Mouse (Mus musculus): Measurements from ENCODE around the gene Rnf207. TPM values are rescaled to one million over a fixed set of nuclear protein-coding genes. Genes with fewer than 3 reads are reported as not detected.

Rnf207 gene
- polyA plus RNA-seq, 1 experiment from 2014 or later, result 1.00 TPM

- WGBS, result 1% methylated on average over 62 of the region's 120 CpGs
- ATAC-seq (ENCODE audit: insufficient number of reproducible peaks, insufficient read depth, low FRiP score, low read depth), result no peak
- Histone ChIP-seq H3K4me1 (ENCODE audit: control insufficient read depth, insufficient read depth, low read length) (0 out of 2 replicates have a peak, but pooled peaks cover 9% of the 10 kb centered on the region), H3K9ac (replicated peaks; ENCODE audit: low read depth, low read length) (no peak within 1 kb of the TSS; the same call in 1 of the 2 replicates), H3K4me2 (replicated peaks; ENCODE audit: low read depth, low read length) (peak within 1 kb of the TSS; percentile 100), H3K9me3 (ENCODE audit: control insufficient read depth, low read depth, low read length) (no peaks in the 10 kb centered on the region), H3K36me3 (ENCODE audit: control insufficient read depth, insufficient read depth, low read length) (peaks cover 14% of the 10 kb centered on the region), H3K27ac (ENCODE audit: low read length) (no peak within 1 kb of the TSS), H3K27me3 (ENCODE audit: control insufficient read depth, insufficient read depth, low read length) (peaks cover 28% of the 10 kb centered on the region), H3K4me3 (ENCODE audit: low read depth, low read length) (peak within 1 kb of the TSS; percentile 49)
Measured at GRCm38 (mm10) chr4:152338419-152339292, 19.9 kb upstream of the Rnf207 start, which contains the start of gene Chd5. Gene Chd5 (plus strand): TSS chr4:152338651.

- no peak overlapping the region for H3K4me3 ChIP-seq (ENCODE audit: low read depth, low read length)
- 36% methylated on average over 6 of the region's 6 CpGs for WGBS
- H3K27me3 ChIP-seq (ENCODE audit: control insufficient read depth, insufficient read depth, low read length), result peaks cover 28% of the 10 kb centered on the region
- H3K4me2 ChIP-seq (replicated peaks; ENCODE audit: low read depth, low read length), result no peak overlapping the region
- H3K9me3 ChIP-seq (ENCODE audit: control insufficient read depth, low read depth, low read length), result no peaks in the 10 kb centered on the region
- H3K27ac ChIP-seq (ENCODE audit: low read length), result no peak overlapping the region
- H3K9ac ChIP-seq (replicated peaks; ENCODE audit: low read depth, low read length), result no peak overlapping the region
- H3K36me3 ChIP-seq (ENCODE audit: control insufficient read depth, insufficient read depth, low read length), result peaks cover 23% of the 10 kb centered on the region
- 0 out of 2 replicates have a peak, but pooled peaks cover 9% of the 10 kb centered on the region for H3K4me1 ChIP-seq (ENCODE audit: control insufficient read depth, insufficient read depth, low read length)
- ATAC-seq (ENCODE audit: insufficient number of reproducible peaks, insufficient read depth, low FRiP score, low read depth), result no peak
Measured at GRCm38 (mm10) chr4:152337772-152338171, 19.0 kb upstream of the Rnf207 start.

GRCm38 (mm10) chr4:152333587-152333986 is 14.8 kb upstream of the Rnf207 start:
- Histone ChIP-seq H3K36me3 (ENCODE audit: control insufficient read depth, insufficient read depth, low read length) (peaks cover 58% of the 10 kb centered on the region), H3K27me3 (ENCODE audit: control insufficient read depth, insufficient read depth, low read length) (peaks cover 12% of the 10 kb centered on the region), H3K4me3 (ENCODE audit: low read depth, low read length) (no peak overlapping the region), H3K9me3 (ENCODE audit: control insufficient read depth, low read depth, low read length) (no peaks in the 10 kb centered on the region), H3K4me1 (ENCODE audit: control insufficient read depth, insufficient read depth, low read length) (no peaks in the 10 kb centered on the region), H3K27ac (ENCODE audit: low read length) (no peak overlapping the region), H3K9ac (replicated peaks; ENCODE audit: low read depth, low read length) (no peak overlapping the region), H3K4me2 (replicated peaks; ENCODE audit: low read depth, low read length) (no peak overlapping the region)
- ATAC-seq (ENCODE audit: insufficient number of reproducible peaks, insufficient read depth, low FRiP score, low read depth), result no peak
- 95% methylated on average over 12 of the region's 12 CpGs for WGBS

GRCm38 (mm10) chr4:152332952-152333351 is 14.2 kb upstream of the Rnf207 start:
- peak; percentile 14; the same call in 1 of the 2 replicates for ATAC-seq (ENCODE audit: insufficient number of reproducible peaks, insufficient read depth, low FRiP score, low read depth)

GRCm38 (mm10) chr4:152328691-152329090 is 9.9 kb upstream of the Rnf207 start:
- H3K4me1 ChIP-seq (ENCODE audit: control insufficient read depth, insufficient read depth, low read length), result peaks cover 10% of the 10 kb centered on the region
- no peak overlapping the region for H3K9ac ChIP-seq (replicated peaks; ENCODE audit: low read depth, low read length)
- ATAC-seq (ENCODE audit: insufficient number of reproducible peaks, insufficient read depth, low FRiP score, low read depth), result no peak
- H3K4me3 ChIP-seq (ENCODE audit: low read depth, low read length), result no peak overlapping the region
- H3K27me3 ChIP-seq (ENCODE audit: control insufficient read depth, insufficient read depth, low read length), result no peaks in the 10 kb centered on the region
- no peaks in the 10 kb centered on the region for H3K9me3 ChIP-seq (ENCODE audit: control insufficient read depth, low read depth, low read length)
- peaks cover 54% of the 10 kb centered on the region for H3K36me3 ChIP-seq (ENCODE audit: control insufficient read depth, insufficient read depth, low read length)
- WGBS, result 80% methylated on average over 6 of the region's 6 CpGs
- no peak overlapping the region for H3K4me2 ChIP-seq (replicated peaks; ENCODE audit: low read depth, low read length)
- H3K27ac ChIP-seq (ENCODE audit: low read length), result no peak overlapping the region

More at GRCm38 (mm10) chr4:152332952-152333351, 14.2 kb upstream of the Rnf207 start:
- Histone ChIP-seq H3K4me1 (ENCODE audit: control insufficient read depth, insufficient read depth, low read length) (no peaks in the 10 kb centered on the region), H3K4me3 (ENCODE audit: low read depth, low read length) (no peak overlapping the region), H3K27me3 (ENCODE audit: control insufficient read depth, insufficient read depth, low read length) (0 out of 2 replicates have a peak, but pooled peaks cover 7% of the 10 kb centered on the region), H3K9ac (replicated peaks; ENCODE audit: low read depth, low read length) (no peak overlapping the region), H3K36me3 (ENCODE audit: control insufficient read depth, insufficient read depth, low read length) (peaks cover 62% of the 10 kb centered on the region), H3K27ac (ENCODE audit: low read length) (no peak overlapping the region), H3K4me2 (replicated peaks; ENCODE audit: low read depth, low read length) (no peak overlapping the region), H3K9me3 (ENCODE audit: control insufficient read depth, low read depth, low read length) (no peaks in the 10 kb centered on the region)
- WGBS, result 32% methylated on average over 2 of the region's 2 CpGs

GRCm38 (mm10) chr4:152326543-152326942 is 7.8 kb upstream of the Rnf207 start:
- ATAC-seq (ENCODE audit: insufficient number of reproducible peaks, insufficient read depth, low FRiP score, low read depth), result no peak
- H3K27me3 ChIP-seq (ENCODE audit: control insufficient read depth, insufficient read depth, low read length), result no peaks in the 10 kb centered on the region
- peak overlapping the region; percentile 97 for H3K9ac ChIP-seq (replicated peaks; ENCODE audit: low read depth, low read length)
- no peak overlapping the region for H3K27ac ChIP-seq (ENCODE audit: low read length)
- no peaks in the 10 kb centered on the region for H3K9me3 ChIP-seq (ENCODE audit: control insufficient read depth, low read depth, low read length)
- peaks cover 10% of the 10 kb centered on the region for H3K4me1 ChIP-seq (ENCODE audit: control insufficient read depth, insufficient read depth, low read length)
- 1% methylated on average over 11 of the region's 11 CpGs for WGBS
- H3K36me3 ChIP-seq (ENCODE audit: control insufficient read depth, insufficient read depth, low read length), result peaks cover 37% of the 10 kb centered on the region
- peak overlapping the region; percentile 94 for H3K4me2 ChIP-seq (replicated peaks; ENCODE audit: low read depth, low read length)
- peak overlapping the region; percentile 78 for H3K4me3 ChIP-seq (ENCODE audit: low read depth, low read length)

GRCm38 (mm10) chr4:152325574-152326411 is 7.0 kb upstream of the Rnf207 start, which contains the start of gene Rpl22:
Gene Rpl22 (plus strand): TSS chr4:152325742.
- H3K27ac ChIP-seq (ENCODE audit: low read length), result peak within 1 kb of the TSS; percentile 70
- peak within 1 kb of the TSS; percentile 97 for H3K9ac ChIP-seq (replicated peaks; ENCODE audit: low read depth, low read length)
- peaks cover 10% of the 10 kb centered on the region for H3K4me1 ChIP-seq (ENCODE audit: control insufficient read depth, insufficient read depth, low read length)
- WGBS, result under 1% methylated on average over 70 of the region's 70 CpGs
- no peaks in the 10 kb centered on the region for H3K27me3 ChIP-seq (ENCODE audit: control insufficient read depth, insufficient read depth, low read length)
- H3K4me2 ChIP-seq (replicated peaks; ENCODE audit: low read depth, low read length), result peak within 1 kb of the TSS; percentile 94
- H3K36me3 ChIP-seq (ENCODE audit: control insufficient read depth, insufficient read depth, low read length), result peaks cover 30% of the 10 kb centered on the region
- peak within 1 kb of the TSS; percentile 78 for H3K4me3 ChIP-seq (ENCODE audit: low read depth, low read length)
- peak; percentile 95 for ATAC-seq (ENCODE audit: insufficient number of reproducible peaks, insufficient read depth, low FRiP score, low read depth)
- no peaks in the 10 kb centered on the region for H3K9me3 ChIP-seq (ENCODE audit: control insufficient read depth, low read depth, low read length)
